Mouse (Mus musculus) T-helper 17 cell (primary cell): ENCODE results near the gene Cnst.

Experiments
- in situ Hi-C, 2 experiments: fragments of 300-600 bp; cut with MboI, MseI; formaldehyde crosslinking; loops; 1 replicate in 1 of 2; 2 replicates in 1 of 2; pipeline ENCODE4 v1.15.1; 2025; ENCODE audit warnings: high pct_unique_total_duplicates in 2 of 2

Gene Cnst

DNA sequence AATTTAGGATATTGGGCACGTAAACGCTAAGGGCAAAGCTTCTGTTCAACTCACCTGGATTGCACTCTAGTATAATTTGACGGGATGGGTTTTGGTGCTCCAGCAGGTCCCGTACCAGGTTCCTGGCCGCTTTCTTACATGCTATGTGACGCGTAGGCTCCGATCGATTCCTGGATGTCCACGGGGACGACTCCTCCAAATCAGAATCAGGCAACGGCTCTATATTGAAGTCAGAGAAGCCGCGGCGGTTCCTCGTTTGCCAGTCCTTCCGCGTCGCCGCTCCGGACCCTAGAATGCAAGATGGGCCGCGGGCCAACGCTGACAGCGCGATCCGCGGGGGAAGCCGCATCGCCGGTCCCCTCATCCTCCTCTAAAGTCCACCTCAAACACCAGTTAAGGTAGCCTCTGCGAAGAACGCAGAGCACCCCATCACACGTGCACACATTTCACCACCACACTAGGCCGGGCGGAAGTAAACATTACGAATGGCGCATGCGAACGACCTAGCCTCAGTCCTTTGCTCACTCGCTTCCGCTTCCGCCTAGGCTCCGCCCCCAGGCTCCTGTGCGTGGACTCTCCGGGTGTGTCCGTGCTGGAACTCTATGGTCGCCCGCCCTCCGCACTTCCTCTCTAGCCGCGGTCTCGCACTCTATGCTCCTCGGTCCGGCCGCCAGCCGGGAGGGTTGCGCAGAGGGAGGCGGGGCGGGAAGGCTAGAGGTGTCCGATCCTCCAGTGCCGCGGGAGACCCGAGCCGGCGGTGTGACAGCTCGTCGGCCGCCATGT is at the start of gene Cnst, which contains the start of gene Tfb2m:
Cnst (plus strand) TSS at position 603 of the 783 bp plus-strand sequence.
Tfb2m (minus strand) TSS at position 500 of the 783 bp plus-strand sequence.
- in situ Hi-C loops: loop anchor here in 1 of 2 experiments (5.0 to 25.0 kb wide), 2 partner anchors 46 to 1616 kb away; no protein-coding TSS in a partner anchor

GRCm38 (mm10) chr1:179499257-179499656 is 46.9 kb upstream of the Cnst start:
- in situ Hi-C loops: no loop called here

GRCm38 (mm10) chr1:179502565-179502964 is 43.6 kb upstream of the Cnst start:
- in situ Hi-C loops: loop anchor here (5.0 to 10.0 kb wide), 3 partner anchors 122 to 235 kb away; no protein-coding TSS in a partner anchor

DNA sequence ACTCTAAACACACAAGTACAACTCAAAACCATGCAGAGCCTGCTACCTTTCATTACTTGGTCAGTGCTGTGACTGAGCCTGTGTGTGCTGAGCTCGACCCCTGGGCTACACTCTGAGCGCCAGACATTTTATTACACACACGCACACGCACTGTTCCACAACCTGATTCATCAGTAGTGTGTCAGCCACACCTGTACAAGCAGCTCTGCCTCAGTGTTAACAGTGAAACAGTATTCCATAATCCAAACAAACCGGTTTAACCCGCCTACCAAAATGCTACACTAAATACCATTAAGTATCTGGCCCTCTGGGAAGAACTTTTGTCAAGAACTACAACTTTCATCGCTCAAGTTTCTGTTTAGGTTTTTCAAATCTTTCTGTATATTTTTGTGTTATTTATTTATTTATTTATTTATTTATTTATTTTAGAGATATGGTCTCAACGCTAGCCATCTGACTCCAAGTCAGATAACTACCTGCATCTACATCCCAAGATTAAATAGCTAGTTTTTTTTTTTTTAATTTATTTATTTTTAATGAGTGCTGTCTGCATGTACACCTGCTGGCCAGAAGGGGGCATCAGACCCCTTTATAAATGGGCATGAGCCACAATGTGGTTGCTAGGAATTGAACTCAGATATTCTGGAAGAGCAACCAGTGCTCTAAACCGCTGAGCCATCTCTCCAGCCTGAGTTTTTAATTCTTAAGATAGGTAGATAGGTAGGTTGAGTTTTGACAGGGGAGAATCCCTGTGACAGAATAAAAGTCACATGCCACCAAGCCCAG is 39.4 kb upstream of the Cnst start:
- in situ Hi-C loops: loop anchor here in 1 of 2 experiments (10.0 kb wide), 1 partner anchor 118 kb away; no protein-coding TSS in a partner anchor

GRCm38 (mm10) chr1:179510546-179511340 is 35.4 kb upstream of the Cnst start:
- in situ Hi-C loops: no loop called here

- in situ Hi-C loops: no loop called here
Observed at GRCm38 (mm10) chr1:179511895-179512294, 34.3 kb upstream of the Cnst start.

GRCm38 (mm10) chr1:179516941-179517712 is 29.0 kb upstream of the Cnst start:
- in situ Hi-C loops: no loop called here

DNA sequence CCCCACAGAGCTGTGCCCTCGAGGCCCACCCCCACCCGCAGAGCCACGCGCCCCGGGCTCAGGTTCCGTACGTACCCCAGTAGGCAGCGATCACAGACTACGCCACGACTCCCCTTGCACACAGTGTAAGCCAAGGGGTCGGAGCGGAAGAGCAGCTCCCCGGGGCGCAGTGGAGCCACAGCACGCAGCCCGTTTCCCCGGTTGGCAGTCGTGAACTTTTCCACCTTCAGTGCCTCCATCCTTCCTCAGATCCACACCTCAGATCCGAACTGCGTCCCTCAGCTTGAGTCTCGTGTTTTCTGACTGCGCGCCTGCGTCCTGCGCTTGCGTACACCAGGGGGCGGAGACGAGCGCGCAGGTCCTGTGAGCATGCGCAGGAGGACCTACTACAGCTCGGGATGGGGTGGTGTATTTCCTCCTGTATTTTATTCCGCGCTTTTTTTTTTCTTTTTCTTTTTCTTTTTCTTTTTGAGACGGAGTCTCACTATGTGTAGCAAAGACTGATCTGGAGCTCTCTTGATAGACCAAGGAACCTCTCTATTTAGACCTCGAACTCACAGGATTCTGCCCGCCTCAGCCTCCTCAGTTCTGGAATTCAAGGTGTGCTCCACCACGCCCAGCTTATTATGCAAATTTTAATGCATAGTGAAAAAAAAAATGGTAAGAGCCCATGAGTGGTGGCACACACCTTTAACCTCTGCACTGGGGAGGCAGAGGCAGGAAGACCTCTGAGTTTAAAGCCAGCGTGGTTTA is 28.3 kb upstream of the Cnst start, which contains the start of gene Smyd3:
Smyd3 (minus strand) TSS at position 329 of the 753 bp plus-strand sequence.
- in situ Hi-C loops: no loop called here

DNA sequence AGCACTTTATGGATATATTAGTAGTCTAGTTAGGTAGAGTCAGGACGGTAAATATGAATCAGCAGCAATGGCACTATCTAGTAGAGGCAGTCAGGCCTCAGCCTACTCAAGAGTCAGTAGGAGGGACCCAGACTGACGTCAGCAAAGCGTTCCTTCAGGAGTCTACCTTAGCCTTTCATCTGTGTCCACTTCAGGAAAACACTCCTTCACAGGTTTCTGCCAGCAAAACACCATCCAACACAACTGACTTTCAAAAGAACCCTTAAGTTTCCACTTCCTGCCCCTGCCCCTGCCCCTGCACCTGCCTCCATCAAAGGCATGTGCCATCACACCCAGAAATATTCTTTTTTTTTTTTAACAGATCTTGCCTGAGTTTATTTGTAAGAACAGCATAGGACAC is 26.3 kb upstream of the Cnst start:
- in situ Hi-C loops: no loop called here

- in situ Hi-C loops: loop anchor here in 1 of 2 experiments (25.0 kb wide), 1 partner anchor 1623 kb away; no protein-coding TSS in a partner anchor
Observed at GRCm38 (mm10) chr1:179539054-179539453, 7.1 kb upstream of the Cnst start.

DNA sequence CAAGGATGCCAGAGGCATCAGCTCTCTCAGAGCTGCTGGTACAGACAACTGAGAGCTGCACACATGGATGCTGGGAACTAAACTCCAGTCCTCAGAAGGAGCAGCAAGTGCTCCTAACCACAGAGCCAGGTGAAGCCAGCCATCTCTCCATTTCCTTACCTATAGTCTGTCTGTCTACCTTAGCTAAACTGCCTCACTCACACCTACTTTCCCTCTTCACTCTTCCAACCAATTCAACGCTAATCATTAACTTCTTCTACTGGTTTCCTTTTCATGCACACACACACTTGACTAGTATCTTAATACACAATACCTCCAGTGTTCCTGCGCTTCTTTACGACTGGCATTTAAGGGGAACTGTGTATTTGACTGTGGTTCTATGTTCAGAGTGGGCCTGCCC is 6.3 kb upstream of the Cnst start:
- in situ Hi-C loops: loop anchor here in 1 of 2 experiments (25.0 kb wide), 1 partner anchor 1622 kb away; no protein-coding TSS in a partner anchor

DNA sequence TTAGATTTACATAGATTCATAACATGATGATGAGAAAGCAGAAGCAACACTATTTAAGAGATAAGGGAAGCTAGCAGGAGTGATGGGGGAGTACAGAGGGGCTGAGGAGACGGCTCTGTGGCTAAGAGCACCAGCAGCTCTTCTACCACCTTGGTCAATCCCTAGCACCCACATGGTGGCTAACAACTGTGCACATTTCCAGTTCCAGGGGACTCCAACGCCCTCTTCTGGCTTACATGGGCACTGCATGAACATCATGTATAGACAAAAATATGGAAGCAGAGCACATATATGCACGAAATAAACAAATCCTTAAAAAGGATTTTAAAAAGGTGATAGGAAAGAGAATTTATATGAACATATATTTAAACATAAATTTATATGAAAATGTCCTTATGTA is 4.7 kb upstream of the Cnst start:
- in situ Hi-C loops: loop anchor here in 1 of 2 experiments (25.0 kb wide), 1 partner anchor 1621 kb away; no protein-coding TSS in a partner anchor

GRCm38 (mm10) chr1:179546551-179546917 is 364 bp downstream of the Cnst start:
- in situ Hi-C loops: loop anchor here in 1 of 2 experiments (5.0 to 25.0 kb wide), 2 partner anchors 46 to 1616 kb away; no protein-coding TSS in a partner anchor

DNA sequence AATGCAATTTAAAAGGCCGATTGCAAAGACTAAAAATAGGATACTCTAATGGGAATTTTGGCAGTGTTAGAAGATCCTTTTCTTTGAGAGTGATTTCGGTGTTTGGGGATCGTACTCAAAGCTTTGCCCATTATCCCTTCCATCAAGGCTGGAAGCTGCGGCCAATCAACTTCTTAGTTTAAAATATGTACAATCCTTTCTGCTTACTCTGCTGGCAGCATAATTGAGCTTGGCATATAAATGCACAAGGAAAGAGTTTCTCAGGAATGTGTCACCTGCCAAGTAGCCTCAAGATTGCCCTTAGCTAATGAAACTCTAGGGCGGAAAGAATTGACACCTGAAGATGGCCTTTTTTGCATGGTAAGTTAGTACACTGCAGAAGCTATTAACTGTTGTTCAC is 1.0 kb downstream of the Cnst start:
- in situ Hi-C loops: loop anchor here in 1 of 2 experiments (5.0 to 25.0 kb wide), 2 partner anchors 45 to 1615 kb away; no protein-coding TSS in a partner anchor

- in situ Hi-C loops: loop anchor here in 1 of 2 experiments (5.0 to 25.0 kb wide), 2 partner anchors 44 to 1614 kb away; no protein-coding TSS in a partner anchor
Observed at GRCm38 (mm10) chr1:179548220-179548619, 2.0 kb downstream of the Cnst start.

DNA sequence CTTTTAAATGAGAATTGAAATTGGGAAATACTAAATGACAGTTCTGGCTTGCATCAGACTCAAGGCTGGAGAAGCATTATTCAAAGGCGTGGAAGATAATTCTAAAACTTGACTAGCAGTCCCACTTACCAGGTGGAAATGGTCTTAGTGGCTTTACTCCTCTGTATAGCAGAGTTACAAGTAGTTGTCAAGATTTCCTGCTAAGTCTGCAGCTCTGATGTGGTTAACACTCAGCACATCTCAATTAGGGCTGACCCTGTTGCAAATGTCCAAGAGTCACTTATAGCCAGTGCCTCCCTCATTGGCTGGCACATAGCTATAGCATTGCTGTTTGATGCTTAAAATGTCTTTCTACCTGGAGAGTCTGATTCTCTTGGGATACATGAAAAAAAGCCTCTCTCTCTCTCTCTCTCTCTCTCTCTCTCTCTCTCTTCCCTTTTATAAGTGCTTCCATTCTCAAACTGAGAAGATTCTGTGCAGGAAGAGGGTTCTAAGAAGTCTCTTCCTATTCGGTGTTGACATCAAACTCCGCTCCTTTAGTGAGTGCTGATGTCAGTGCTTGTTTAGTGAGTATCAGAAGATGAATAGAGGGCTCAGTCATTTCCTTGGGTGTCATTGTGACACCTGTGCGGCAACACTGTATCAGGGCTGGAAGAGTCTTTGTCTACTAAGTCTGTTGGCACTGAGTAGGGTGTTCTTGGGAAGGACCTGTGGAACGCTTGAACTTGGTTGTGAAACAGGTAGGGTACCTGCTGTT is 3.0 kb downstream of the Cnst start:
- in situ Hi-C loops: loop anchor here in 1 of 2 experiments (5.0 to 25.0 kb wide), 2 partner anchors 43 to 1613 kb away; no protein-coding TSS in a partner anchor

DNA sequence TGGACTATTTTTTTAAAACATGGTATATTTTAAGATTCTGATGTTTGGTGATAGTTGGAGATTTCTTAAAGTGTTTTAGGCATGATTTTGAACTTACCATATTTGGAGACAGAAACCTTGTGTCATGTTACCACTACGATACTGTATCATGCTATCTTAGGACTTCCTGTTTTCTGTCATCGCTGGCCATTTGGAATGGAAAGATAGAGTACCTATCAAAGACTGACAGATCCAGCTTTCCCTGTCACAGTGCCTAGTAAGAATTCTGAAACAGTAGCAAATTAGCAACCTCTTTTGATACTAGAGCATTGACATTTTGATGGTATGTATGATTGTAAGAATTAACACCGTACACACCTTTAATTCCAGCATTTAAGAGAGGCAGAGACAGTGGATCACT is 5.2 kb downstream of the Cnst start:
- in situ Hi-C loops: no loop called here

DNA sequence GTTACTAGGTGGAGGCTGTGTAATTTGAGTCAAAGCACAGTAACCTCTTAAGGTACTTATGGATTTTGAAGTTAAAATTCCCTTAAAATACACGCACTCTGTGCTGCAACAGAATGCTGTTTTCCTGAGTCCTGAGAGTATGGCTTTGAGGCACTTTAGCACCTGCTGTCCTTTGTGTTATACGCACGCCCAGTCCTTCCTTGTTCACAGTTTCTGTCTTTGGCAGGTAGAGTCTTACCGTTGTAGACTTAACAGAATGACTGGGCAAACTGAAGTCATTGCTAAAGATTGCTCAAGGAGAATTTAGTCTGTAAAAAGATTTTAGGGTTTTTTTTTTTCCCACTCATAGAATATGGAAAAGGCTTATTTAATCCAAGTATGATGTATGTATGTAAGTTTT is 5.8 kb downstream of the Cnst start:
- in situ Hi-C loops: no loop called here

DNA sequence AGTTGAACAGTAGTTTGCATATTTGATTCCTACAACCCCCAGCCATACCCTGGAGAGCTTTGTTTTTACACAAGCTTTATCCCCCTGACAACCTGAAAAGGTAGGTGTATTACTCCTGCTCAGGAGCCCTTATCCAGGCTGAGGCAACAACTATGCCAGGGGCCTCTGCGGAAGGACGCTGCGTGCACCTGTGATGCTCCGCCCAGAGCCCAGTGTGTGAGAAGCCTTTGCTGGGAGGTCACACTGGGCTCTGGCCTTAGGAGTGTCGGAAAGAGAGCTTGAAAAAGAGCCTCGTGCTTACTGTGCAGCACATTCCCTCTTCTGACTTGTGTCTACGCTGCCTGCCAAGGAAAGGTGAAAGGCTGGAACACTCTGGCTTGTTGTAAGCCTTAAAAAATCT is 6.6 kb downstream of the Cnst start:
- in situ Hi-C loops: no loop called here
